Mouse (Mus musculus) left cerebral cortex, postnatal 25 days (tissue): ENCODE measurements around the gene Slc4a1ap. TPM values are rescaled to one million over a fixed set of nuclear protein-coding genes. Genes with fewer than 3 reads are reported as not detected.
"Not testable (repeated sequence)": the region's sequence is repeated elsewhere in the genome, so short reads cannot be mapped to it uniquely, and the experiment has no call there.

Experiments
- DNase-seq, 2 experiments: peaks; one replicate each; pipeline ENCODE4 v3.0.0; 2022; ENCODE audit warnings: low spot score in 2 of 2, mixed read lengths in 1 of 2
- intact Hi-C: fragments of 180-260 bp; cut with DNase I; formaldehyde crosslinking; loops from one replicate; pipeline ENCODE4 v1.15.1; 2025
- total RNA-seq, 2 experiments: library from RNA; stranded (reverse); gene quantifications; 2 replicates each; pipeline ENCODE4 v1.2.3; 2021

Gene Slc4a1ap
- total RNA-seq, 2 experiments from 2014 or later: 50.8 to 53.6 TPM

- peak; percentile 10 to 59 for DNase-seq
- intact Hi-C loops: loop anchor here (5.0 kb wide), 3 partner anchors 32 to 737 kb away; partner anchors contain the start of gene Mrpl33
These were observed 38.2 kb downstream of the Slc4a1ap start for GRCm38 (mm10) chr5:31564976-31565375.

GRCm38 (mm10) chr5:31566026-31566425 is 39.2 kb downstream of the Slc4a1ap start:
- intact Hi-C loops: no loop called here
- DNase-seq: no peak

GRCm38 (mm10) chr5:31566457-31566856 is 39.7 kb downstream of the Slc4a1ap start:
- DNase-seq: no peak
- intact Hi-C loops: no loop called here

- intact Hi-C loops: no loop called here
- no peak for DNase-seq
These were observed 41.3 kb downstream of the Slc4a1ap start for GRCm38 (mm10) chr5:31567951-31568657.

- peak; percentile 44 to 85 for DNase-seq
- intact Hi-C loops: loop anchor here (2.0 to 5.0 kb wide), 2 partner anchors 26 to 126 kb away; partner anchors contain the start of genes Babam2, Mrpl33 and Rbks
These were observed 44.3 kb downstream of the Slc4a1ap start for GRCm38 (mm10) chr5:31571023-31571608.

GRCm38 (mm10) chr5:31573722-31574121 is 46.9 kb downstream of the Slc4a1ap start:
- intact Hi-C loops: loop anchor here (5.0 kb wide), 1 partner anchor 124 kb away; the partner anchor contains the start of genes Babam2 and Rbks
- DNase-seq: no peak

GRCm38 (mm10) chr5:31576539-31576975 is 49.8 kb downstream of the Slc4a1ap start:
- peak; percentile 54 to 91 for DNase-seq
- intact Hi-C loops: loop anchor here (2.0 kb wide), 1 partner anchor 14 kb away; no protein-coding TSS in a partner anchor

- no peak for DNase-seq
- intact Hi-C loops: no loop called here
These were observed 54.5 kb downstream of the Slc4a1ap start for GRCm38 (mm10) chr5:31581263-31581662.

GRCm38 (mm10) chr5:31581932-31582331 is 55.1 kb downstream of the Slc4a1ap start:
- no peak for DNase-seq
- intact Hi-C loops: no loop called here

- intact Hi-C loops: no loop called here
- DNase-seq: no peak
These were observed 56.5 kb downstream of the Slc4a1ap start for GRCm38 (mm10) chr5:31583261-31583660.

- no peak for DNase-seq
- intact Hi-C loops: no loop called here
These were observed 58.7 kb downstream of the Slc4a1ap start for GRCm38 (mm10) chr5:31585526-31585925.

GRCm38 (mm10) chr5:31588016-31588415 is 61.2 kb downstream of the Slc4a1ap start:
- no peak for DNase-seq
- intact Hi-C loops: no loop called here

- intact Hi-C loops, DNase-seq: not testable (repeated sequence)
These were observed 61.9 kb downstream of the Slc4a1ap start for GRCm38 (mm10) chr5:31588672-31589071.

- peak; percentile 35 to 74 for DNase-seq
- intact Hi-C loops: loop anchor here (2.0 to 10.0 kb wide), 5 partner anchors 13 to 445 kb away; no protein-coding TSS in a partner anchor
These were observed 63.0 kb downstream of the Slc4a1ap start for GRCm38 (mm10) chr5:31589711-31590319.

- DNase-seq: peak in 1 of 2 experiments; percentile 91
- intact Hi-C loops: loop anchor here (2.0 to 10.0 kb wide), 5 partner anchors 14 to 444 kb away; no protein-coding TSS in a partner anchor
These were observed 64.3 kb downstream of the Slc4a1ap start for GRCm38 (mm10) chr5:31591122-31591521.

- intact Hi-C loops: loop anchor here (2.0 to 10.0 kb wide), 5 partner anchors 25 to 543 kb away; no protein-coding TSS in a partner anchor
- DNase-seq: no peak
These were observed 69.1 kb downstream of the Slc4a1ap start for GRCm38 (mm10) chr5:31595868-31596267.

GRCm38 (mm10) chr5:31596481-31597429 is 70.0 kb downstream of the Slc4a1ap start, which contains the start of gene Mrpl33:
Mrpl33 (plus strand) TSS chr5:31596935.
- intact Hi-C loops: loop anchor here (2.0 to 10.0 kb wide), 5 partner anchors 26 to 542 kb away; no protein-coding TSS in a partner anchor
- DNase-seq: peak; percentile 24 to 66

GRCm38 (mm10) chr5:31597430-31597944 is 70.7 kb downstream of the Slc4a1ap start:
- DNase-seq: no peak
- intact Hi-C loops: loop anchor here (2.0 to 10.0 kb wide), 5 partner anchors 27 to 541 kb away; no protein-coding TSS in a partner anchor
